Mouse (Mus musculus) left cerebral cortex, adult 18-20 months (tissue): Measurements from ENCODE around the gene Stpg4. TPM values are rescaled to one million over a fixed set of nuclear protein-coding genes. Genes with fewer than 3 reads are reported as not detected.

Source experiments
- DNase-seq, 2 experiments: peaks; one replicate each; pipeline ENCODE4 v3.0.0; 2021 to 2022; ENCODE audit warnings: low spot score in 2 of 2, mixed read lengths in 1 of 2
- total RNA-seq, 2 experiments: library from RNA; stranded (reverse); gene quantifications; 2 replicates each; pipeline ENCODE4 v1.2.3; 2021

Gene Stpg4
- total RNA-seq, 2 experiments from 2014 or later, result not detected

- DNase-seq, result peak; percentile 65 to 78
These were observed 49.0 kb downstream of the Stpg4 start for GRCm38 (mm10) chr17:87378354-87379159.

GRCm38 (mm10) chr17:87377536-87377935 is 50.0 kb downstream of the Stpg4 start:
- DNase-seq, result peak; percentile 71 to 77

GRCm38 (mm10) chr17:87376831-87377471 is 50.6 kb downstream of the Stpg4 start:
- DNase-seq, result no peak

DNA sequence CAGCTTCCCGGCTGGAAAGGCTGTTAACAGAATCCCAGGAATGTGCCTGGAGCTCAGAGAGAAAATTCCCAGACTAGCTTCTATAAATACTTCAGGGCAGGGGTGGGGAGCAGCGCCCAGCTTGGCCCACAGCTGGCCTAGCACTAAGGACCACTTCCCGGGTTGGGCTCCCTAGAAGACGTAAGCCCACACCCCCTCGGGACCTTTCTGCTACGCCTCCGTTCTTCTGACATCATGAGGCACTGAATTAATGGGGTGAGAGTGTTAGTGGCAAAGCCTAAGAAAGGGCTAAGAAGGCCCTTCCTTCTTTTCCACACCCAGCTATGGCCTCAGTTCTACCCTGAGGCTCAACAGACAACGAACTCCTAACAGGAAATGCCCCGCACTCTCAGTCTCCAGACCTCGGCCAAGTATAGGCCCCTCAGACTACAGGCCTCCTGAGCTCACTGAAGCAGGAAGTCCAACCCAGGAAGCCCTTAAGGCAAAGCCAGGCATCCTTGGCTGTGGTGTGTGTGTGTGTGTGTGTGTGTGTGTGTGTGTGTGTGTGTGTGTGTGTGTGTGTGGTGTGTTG is 51.5 kb downstream of the Stpg4 start:
- no peak for DNase-seq

DNA sequence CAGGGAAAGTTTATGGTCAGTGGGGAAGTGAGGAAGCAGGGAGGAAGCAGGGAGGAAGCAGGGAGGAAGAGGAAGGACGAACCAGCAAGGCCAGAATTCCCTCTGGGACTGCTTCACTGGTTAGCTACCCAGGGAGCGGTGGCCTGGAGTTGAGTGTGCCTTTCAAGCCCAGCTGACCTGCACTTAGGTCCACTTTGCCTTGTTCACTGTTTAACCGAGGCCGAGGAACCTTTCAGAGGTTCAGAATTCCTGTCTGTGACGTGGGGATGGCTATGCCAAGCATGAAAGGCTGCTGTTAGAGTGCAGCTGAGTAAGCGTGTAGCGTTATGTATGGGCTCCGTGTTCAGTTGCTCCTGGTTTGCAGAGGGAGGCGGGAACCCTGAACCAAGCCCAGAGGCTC is 54.2 kb downstream of the Stpg4 start:
- no peak for DNase-seq

DNA sequence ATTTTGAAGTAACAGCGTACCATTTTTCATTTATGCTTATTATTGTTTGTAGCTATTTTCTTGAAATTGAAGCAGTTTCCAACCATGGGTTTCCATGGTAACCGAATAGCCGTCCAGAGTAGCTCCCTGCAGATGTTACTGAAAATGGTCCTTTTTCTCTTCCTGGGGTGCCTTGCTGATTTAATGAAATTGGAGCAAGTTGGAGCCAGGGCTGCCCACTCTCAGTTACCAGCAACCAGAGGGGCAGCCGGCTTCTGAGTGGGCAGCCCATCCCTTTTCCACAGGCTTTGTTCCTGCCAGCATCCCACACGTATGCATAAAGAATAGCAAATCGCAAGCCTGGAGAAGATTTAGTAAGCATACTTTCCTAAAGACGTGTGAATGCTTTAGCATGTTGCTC is 55.4 kb downstream of the Stpg4 start:
- DNase-seq, result peak; percentile 52 to 72

DNA sequence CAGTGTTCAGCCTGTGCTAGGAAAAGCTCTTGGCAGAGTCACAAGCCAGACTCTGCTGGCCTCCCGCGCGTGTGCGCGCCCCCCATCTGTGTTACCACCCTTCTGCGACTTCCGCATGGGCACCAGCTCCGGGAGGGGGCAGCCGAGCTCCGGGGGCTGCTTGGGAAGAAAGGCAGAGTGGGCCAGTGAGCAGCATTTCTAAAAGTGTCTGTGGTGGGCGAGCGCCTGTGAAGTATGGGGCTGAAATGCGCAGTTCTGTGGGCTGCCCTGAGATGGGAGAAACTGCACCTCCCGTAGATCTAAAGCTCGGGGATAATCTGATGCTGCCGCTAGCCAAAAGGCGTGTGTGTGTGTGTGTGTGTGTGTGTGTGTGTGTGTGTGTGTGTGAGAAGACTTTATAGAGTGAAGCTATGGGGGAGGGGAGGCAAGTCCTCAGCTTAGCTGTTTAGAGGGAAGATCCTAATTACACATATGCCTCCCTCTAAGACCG is 58.2 kb downstream of the Stpg4 start:
- DNase-seq, result peak; percentile 79 to 90

- no peak for DNase-seq
These were observed 59.1 kb downstream of the Stpg4 start for GRCm38 (mm10) chr17:87368481-87368880.

- peak; percentile 68 for DNase-seq
These were observed 59.9 kb downstream of the Stpg4 start for GRCm38 (mm10) chr17:87367640-87368039.

GRCm38 (mm10) chr17:87367228-87367627 is 60.3 kb downstream of the Stpg4 start:
- no peak for DNase-seq

GRCm38 (mm10) chr17:87366520-87366919 is 61.0 kb downstream of the Stpg4 start:
- no peak for DNase-seq

DNA sequence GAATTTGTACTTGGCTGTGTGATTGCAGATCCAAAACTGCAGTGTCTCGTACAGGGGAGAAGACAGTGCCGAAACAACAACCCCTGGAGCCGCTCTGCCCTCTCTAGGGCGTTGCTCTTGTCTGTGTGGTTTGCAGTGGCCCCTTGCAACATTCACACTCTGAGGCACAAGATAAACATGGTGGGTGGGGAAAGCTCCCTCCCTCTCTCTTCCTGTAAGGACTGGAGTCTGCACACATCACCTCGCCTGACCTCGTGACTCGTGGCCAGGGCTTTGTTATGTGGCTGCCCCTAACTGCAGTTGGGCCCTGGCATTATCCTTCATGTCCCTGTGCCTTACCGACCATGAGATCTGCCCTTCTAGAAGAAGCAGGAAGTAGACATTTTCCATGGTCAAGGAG is 62.3 kb downstream of the Stpg4 start:
- no peak for DNase-seq

DNA sequence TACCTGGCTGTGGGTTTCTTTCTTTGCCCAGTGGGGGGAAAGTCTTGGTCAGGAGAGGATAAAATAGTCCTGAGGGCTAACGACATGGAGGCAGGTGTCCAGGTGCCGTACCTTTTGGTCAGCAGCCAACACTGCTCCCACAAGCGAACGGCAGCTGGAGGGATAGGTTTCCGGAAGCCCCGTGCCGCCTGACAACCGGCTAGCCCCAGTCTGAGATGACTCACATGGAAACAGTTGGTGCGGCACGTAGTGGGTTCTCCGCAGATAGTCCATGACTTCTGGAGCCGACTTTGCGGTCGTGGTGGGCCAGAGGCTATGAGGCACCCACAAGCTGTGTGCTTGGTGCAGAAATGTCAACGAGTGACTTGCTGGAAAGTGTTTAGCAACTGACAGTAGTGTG is 63.4 kb downstream of the Stpg4 start:
- DNase-seq, result no peak

DNA sequence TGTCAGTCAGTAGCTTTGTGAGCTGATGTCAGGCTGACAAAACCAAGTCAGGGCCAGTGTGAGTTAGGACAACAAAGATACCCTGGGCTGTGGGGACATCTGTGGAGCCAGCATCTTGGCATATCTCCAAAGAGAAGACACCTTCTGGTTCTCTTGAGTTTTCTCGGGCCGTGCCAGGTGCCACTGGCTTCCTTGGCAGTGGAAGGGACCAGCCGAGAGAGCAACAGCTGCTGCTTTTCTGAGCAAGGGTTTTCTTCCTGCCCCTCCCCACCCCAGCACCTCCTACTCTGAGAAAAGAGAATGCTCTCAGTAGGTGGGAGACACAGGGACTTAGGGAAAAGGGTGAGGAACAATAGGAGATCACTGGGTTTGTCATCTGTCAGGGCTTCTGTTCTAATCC is 66.4 kb downstream of the Stpg4 start:
- peak in 1 of 2 experiments; percentile 29 for DNase-seq

GRCm38 (mm10) chr17:87357506-87357905 is 70.0 kb downstream of the Stpg4 start:
- no peak for DNase-seq

- no peak for DNase-seq
These were observed 71.3 kb downstream of the Stpg4 start for GRCm38 (mm10) chr17:87356261-87356660.

DNA sequence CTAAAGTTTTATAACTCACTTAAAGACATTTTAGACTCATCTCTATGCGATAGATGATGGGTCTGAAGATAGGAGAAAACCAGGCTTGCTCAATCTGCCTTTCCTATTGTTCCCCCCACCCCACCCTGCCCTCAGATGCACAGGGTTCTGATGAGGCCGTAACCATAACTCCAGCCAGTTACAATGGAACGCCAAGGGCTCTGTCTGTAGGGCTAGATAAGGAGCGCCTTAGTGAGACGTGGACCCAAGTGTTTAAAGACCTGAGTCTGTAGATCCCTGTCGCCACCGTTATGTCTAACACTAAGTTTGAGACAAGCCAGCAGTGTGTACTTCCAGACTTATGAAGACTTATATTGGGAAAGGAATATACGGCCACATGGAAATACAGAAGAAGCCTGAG is 72.1 kb downstream of the Stpg4 start:
- DNase-seq, result no peak

DNA sequence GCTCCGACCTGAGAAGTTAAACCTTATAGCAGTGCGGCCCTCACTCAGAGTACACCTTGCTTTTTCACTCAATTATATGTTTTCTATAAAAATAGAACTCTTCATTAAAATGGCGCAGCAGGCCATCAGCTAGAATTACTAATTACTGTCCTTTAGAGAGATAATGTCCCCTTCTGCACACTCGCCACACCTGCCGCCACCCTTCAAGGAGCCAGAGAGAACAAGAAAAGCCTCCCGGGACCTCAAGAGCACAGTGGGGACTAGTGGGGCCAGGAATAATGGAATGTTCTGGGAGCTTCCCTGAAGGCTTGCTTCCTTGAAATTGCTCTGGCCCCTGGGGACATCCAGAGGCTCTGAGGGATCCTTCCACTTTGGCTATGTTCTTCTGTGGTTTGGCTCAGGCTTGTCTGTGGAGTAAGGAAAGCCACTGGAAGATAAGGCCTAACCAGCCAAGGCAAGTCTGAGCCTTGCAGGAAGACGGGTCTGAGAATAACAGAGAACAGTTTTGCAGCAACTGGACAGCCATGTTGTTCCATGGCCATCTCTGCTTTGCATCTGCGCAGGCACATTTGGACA is 73.7 kb downstream of the Stpg4 start:
- DNase-seq, result no peak

DNA sequence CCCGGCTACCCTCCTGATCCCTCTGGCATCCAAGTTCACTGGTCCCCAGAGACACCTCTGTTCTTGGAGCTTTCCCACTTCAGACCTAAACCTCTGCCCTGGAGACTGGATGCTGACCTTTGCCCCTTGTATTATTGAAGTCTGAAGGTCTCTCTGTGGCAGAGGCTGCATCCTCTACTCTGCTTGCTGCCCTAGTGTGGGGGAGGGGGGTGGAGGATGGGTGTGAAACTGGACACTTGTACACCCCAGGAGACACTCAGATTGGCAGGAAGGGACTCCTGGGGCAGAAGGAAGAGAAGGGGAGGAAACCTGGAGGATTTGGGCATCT is 74.7 kb downstream of the Stpg4 start:
- no peak for DNase-seq

- no peak for DNase-seq
These were observed 75.2 kb downstream of the Stpg4 start for GRCm38 (mm10) chr17:87352106-87352897.
